Mouse (Mus musculus) thymus, postnatal 25 days (tissue): ENCODE results near the gene Ankrd49.
A peak's percentile ranks its signal among the peaks of the same experiment; 100 is the strongest.

Experiments
- DNase-seq: peaks from one replicate; pipeline ENCODE4 v3.0.0; 2022

Ankrd49 gene

DNA sequence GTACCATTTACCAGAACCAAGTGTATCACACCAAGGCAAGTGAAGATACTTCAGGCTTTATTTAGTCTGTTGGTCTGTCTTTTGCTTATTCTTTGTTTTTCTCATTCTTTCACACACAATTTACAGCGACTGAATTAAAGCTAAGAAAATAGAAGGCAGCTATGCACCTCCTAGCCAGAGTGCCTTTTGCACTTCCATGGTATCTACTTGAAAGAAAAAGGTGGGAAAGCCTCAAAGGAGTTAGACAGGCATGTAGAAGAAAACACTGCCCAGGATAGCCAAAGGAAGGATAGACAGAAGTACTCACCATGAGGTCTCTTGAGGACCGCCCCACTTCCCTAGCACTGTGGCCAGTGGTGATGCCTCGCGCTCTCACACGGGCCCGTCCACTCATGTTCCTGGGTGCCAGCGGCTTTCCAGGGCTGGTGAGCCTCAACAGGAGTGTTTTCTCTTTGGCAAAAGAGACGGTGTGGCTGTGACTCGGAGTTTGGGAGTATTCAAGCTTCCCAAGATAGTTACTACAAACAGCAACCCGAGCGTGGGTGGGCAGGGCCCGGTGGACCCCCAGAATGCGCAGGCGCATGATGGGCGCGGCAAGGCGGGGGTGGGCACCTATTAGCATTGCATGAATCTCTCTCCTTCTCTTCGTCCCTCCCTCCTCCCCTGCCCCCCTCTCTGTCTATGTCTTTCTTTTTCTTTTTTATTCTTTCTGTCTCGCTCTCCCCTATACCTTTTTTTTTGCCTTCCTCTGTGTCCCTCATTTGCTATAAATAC is 44.3 kb downstream of the Ankrd49 start, which contains the start of gene Piwil4:
Gene Piwil4 (minus strand): TSS at position 583 of the 774 bp plus-strand sequence.
- no peak for DNase-seq

GRCm38 (mm10) chr9:14739498-14740150 is 45.0 kb downstream of the Ankrd49 start:
- no peak for DNase-seq

- DNase-seq, result peak; percentile 22
Observed at GRCm38 (mm10) chr9:14730941-14731541, 53.6 kb downstream of the Ankrd49 start.
